Mouse (Mus musculus) forelimb bud, embryonic 11.5 days (tissue): ENCODE data around the gene Gmds.

Source experiments
- DNase-seq: peaks from one replicate; pipeline ENCODE4 v3.0.0-alpha.2; 2012; ENCODE audit warnings: low read depth, low spot score

Gmds gene

DNA sequence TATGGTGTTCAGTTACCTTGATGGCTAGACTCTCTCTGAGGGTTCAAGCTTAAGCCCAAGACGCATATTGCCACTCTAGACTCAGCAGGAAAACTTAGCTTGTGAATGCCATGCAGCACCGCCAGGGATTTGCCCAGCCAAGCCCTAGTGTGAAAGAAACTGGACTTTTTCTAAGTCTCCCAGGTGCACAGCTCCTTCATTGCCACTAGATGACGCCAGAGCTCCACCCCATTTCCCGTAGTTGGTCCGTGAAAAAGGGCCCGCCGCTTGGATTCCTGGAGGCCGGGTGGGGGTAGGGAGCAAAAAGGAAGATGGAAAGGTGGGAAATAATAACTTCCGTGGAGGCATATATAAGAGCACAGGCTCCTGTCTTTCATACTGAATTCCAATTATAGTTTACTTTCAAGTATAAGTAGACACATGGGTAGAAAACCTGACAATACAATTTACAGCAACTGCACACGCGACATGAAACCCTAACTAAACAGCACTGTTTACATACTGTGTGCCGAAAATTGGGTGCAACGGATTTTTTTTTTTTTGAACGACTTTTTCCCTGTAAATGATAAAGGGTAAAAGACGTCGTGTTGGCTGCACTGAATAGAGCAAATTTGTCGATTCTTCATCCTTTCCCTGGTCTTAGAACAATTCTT is 545.9 kb downstream of the Gmds start:
- DNase-seq = peak; percentile 79

DNA sequence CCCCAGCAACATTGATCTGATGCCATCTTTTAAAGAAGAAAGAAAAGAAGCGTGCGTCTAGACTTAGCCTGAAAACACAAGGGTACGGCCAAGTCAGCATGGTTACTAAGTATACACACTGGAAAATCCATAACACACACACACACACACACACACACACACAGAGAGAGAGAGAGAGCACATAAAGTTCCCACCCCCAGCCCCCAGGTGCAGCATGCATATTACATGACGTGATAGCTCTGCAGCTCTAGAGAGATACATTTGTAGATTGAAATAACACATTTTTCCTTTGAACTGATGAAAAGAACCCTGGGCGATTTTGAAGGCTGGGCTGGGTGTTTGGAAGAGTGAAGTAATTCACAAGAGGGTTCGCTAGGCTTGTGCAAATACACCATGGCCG is 553.8 kb downstream of the Gmds start:
- no peak for DNase-seq

DNA sequence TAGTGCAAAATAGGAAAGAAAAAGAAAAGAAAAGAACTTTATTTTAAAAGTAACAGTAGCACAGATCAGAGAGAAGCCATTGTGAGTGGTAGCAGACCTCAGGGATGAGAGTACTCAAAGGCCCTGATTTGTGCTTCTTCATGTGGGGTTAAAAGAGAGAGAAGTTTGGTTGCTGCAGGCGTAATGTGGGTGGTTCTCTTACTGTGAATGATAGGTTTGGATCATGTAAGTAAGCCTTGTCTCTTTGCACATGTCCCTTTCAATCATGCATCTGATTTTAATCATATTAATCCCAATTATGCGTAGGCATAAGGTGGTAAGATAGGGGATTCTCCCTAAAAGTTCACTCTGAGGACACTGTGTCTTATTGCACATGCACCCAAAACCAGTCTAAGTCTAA is 556.5 kb downstream of the Gmds start:
- no peak for DNase-seq

GRCm38 (mm10) chr13:31780299-31780698 is 558.2 kb downstream of the Gmds start:
- DNase-seq = no peak

DNA sequence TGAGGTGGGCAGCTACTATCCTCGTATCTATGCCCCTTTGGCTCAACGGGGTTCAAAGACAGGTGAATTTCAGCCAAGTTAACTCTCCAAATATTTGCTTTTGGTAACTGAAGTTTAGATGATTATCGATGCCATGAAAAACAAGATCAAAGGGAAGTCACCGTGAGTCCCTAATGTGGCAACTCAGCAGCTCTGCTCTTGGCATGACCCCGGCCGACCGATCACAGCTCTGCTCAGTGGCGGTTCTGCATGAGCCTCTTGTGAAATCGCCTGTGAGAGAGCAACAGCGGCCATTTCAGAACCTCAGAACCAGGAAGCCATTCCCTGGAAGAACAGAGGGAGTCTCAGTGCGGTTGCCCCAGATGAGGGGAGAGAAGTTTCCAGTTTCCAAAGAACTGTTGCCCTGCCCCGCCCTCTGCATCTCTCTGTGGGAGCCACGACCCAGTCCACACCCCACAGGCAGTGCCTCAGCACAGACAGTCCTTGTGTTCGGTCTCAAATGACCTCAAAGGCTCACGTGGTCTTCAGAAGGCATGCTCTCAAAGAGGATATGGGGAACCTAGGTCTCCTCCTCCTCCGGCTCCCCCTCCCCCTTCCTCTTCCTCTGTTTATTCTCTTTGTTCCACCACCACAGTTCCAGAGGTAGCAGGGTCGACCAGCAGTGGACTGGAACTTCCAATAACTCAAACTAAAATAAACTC is 559.1 kb downstream of the Gmds start:
- DNase-seq = no peak

DNA sequence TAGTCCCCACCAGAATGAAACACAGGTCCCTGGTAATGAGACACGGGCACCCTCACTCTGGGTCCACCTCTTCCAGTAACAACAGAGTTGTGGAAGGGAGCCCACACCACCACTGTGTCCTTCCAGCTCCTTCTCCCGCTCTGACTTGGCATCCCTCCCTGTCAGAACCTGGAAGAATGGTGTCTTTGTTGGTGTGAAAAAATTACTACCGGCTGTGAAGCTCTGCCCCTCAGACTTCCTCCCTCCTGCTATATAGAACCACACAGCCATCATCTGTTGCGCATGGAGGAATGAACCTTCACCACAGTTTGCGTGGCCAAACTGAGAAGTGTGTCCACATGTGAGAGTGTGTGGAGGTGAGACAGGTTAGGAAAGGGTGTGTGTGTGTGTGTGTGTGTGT is 562.8 kb downstream of the Gmds start:
- DNase-seq = no peak

DNA sequence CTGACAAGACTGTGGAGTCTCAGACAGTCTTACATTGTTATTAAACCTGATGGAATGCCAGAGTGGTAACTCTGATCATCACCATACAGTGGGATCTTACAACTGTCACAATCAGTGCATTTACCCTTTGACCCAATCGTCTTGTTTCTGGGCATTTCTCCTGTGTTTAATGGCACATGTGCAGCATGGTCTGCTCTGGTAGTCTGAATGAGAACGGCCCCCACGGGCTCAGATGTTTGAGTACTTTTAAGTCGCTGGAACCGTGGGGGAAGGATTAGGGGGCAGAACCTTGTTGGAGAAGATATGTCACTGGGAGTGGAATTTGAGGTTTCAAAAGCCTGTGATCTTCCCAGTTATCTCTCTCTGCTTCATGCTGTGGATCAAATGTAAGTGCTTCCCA is 565.7 kb downstream of the Gmds start:
- no peak for DNase-seq
